Mouse (Mus musculus) embryonic fibroblast, embryonic 13.5 days (primary cell): Measurements from ENCODE around the gene Nrip2. TPM values are rescaled to one million over a fixed set of nuclear protein-coding genes. Genes with fewer than 3 reads are reported as not detected.
A peak's percentile ranks its signal among the peaks of the same experiment; 100 is the strongest.

Experiments used
- H3K27ac ChIP-seq: 2 replicates; pipeline ENCODE4 v1.5.1; 2012; ENCODE audit warnings: low read length, control low read depth, inconsistent platforms; ENCODE audit not compliant: insufficient read depth
- H3K4me1 ChIP-seq: 2 replicates; pipeline ENCODE4 v1.6.1; 2011; ENCODE audit warnings: low read length; ENCODE audit not compliant: control insufficient read depth, insufficient read depth
- H3K4me3 ChIP-seq: 2 replicates; pipeline ENCODE4 v1.5.1; 2011; ENCODE audit warnings: mild to moderate bottlenecking, control low read depth, low read length; ENCODE audit not compliant: insufficient read depth
- CTCF ChIP-seq: IDR thresholded peaks from 2 replicates; pipeline ENCODE4 v1.5.1; 2011; ENCODE audit warnings: mild to moderate bottlenecking, control low read depth, low read length, moderate library complexity, borderline replicate concordance; ENCODE audit not compliant: insufficient read depth
- POLR2A ChIP-seq: IDR thresholded peaks from 2 replicates; pipeline ENCODE4 v1.6.1; 2011; ENCODE audit warnings: low read depth, mild to moderate bottlenecking, control low read depth, low read length, moderate library complexity
- polyA plus RNA-seq: library from polyadenylated mRNA; stranded (reverse); fragments of >200 nt; gene quantifications from 2 replicates; pipeline ENCODE4 v1.2.4, GENCODE M21; 2011; ENCODE audit warnings: low read depth; ENCODE audit not compliant: missing spikeins, insufficient read length

The Nrip2 gene
- 3.5 and 9.1 TPM in 2 replicates for polyA plus RNA-seq

DNA sequence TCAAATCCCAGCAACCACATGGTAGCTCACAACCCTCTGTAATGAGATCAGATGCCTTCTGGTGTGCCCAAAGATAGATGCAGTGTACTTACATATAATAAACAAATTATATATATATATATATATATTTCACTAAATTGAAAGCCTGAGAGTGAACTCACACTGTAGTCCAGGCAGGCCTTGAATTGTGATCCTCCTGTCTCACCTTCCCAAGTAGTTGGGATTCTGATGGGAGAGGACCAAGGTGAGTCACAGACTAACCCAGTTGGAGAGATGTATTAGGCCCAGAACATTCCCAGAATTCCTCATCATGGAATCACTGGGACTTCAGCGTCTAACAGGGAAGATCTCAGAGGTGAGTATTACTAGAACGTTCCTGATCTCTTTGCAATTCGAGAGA is at the start of gene Nrip2:
Nrip2 (plus strand) TSS at position 301 of the 400 bp plus-strand sequence.
- H3K27ac ChIP-seq, result no peak within 1 kb of the TSS
- TF ChIP-seq CTCF (no peak), POLR2A (no peak)
- H3K4me1 ChIP-seq, result peaks cover 3% of the 10 kb centered on the region; the same call in 1 of the 2 replicates
- H3K4me3 ChIP-seq, result no peak within 1 kb of the TSS

DNA sequence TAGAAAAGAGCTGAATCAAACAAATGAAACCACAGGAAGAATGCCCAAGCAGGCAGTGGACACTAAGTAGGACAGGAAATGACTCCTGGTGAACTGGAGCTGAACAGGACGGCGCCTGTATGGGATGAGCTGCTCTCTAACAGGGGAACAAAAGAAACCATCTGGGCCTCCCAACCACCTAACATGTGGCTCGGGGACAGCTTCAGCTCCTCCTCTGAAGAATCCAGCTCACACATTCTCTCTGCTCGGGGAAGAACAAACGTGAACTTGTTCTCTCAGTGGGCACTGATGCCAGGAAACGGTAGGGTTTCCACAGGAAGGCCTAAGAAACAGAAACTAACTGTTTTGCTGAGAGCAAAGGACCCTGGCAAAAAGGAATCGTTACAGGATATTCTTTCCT is 49.4 kb upstream of the Nrip2 start:
- Histone ChIP-seq H3K4me1 (peaks cover 3% of the 10 kb centered on the region), H3K4me3 (no peak overlapping the region), H3K27ac (0 out of 2 replicates have a peak overlapping the region, but pooled peaks have one; percentile 35)
- TF ChIP-seq POLR2A (no peak), CTCF (no peak)

DNA sequence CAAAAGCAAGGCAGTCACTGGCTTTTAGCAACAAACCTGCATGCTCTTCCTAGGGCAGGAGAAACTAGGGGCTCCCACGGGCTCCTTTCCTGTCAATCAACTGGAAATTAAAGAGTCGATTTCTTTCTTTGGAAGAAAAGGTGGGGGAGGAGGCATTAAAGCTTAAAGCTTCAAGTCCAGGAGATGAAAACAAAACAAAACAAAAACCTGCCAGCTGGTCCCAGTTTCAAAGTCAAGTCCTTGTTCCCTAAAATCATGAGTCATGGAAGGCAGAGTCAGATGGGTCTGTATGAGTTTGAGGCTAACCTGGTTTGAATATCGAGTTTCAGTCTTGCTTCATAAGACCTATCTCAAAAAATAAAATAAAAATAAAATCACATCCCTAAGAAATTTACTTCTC is 45.0 kb upstream of the Nrip2 start:
- H3K27ac ChIP-seq, result peak overlapping the region; percentile 20
- no peak overlapping the region for H3K4me3 ChIP-seq
- TF ChIP-seq POLR2A (no peak), CTCF (no peak)
- peaks cover 7% of the 10 kb centered on the region; the same call in 1 of the 2 replicates for H3K4me1 ChIP-seq

DNA sequence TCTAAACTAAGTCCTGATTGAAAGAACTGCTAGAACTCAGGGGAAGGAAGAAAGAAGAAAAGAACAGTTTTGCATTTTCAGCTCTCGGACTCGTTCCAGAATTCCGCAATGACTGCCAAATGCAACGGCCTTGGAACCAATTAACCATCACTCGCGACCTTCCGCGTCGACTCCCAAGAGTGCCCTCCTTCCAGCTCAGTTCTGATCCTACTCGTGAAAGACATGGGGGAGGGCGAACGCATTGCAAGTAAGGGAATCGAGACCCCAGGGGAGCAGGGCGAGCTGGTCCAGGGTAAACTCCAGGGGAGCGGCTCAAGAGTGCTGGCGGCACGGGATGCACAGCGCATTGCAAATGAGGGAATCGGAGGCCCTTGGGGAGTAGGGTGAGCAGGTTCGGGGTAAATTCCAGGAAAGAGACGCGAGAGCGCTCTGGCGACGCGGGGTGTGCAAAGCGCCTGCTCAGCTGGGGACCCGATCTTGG is 43.9 kb upstream of the Nrip2 start:
- peaks cover 4% of the 10 kb centered on the region; the same call in 1 of the 2 replicates for H3K4me1 ChIP-seq
- TF ChIP-seq CTCF (no peak), POLR2A (no peak; the same call in 1 of the 2 replicates)
- H3K4me3 ChIP-seq, result peak overlapping the region; percentile 90
- H3K27ac ChIP-seq, result peak overlapping the region; percentile 65

GRCm38 (mm10) chr6:128355726-128356416 is 43.2 kb upstream of the Nrip2 start, which contains the start of gene Tulp3:
Gene Tulp3, minus strand, starts transcription at chr6:128355851.
- Histone ChIP-seq H3K4me3 (peak within 1 kb of the TSS; percentile 90), H3K4me1 (peaks cover 4% of the 10 kb centered on the region; the same call in 1 of the 2 replicates), H3K27ac (peak within 1 kb of the TSS; percentile 65)
- TF ChIP-seq CTCF (no peak), POLR2A (peak; percentile 77)

DNA sequence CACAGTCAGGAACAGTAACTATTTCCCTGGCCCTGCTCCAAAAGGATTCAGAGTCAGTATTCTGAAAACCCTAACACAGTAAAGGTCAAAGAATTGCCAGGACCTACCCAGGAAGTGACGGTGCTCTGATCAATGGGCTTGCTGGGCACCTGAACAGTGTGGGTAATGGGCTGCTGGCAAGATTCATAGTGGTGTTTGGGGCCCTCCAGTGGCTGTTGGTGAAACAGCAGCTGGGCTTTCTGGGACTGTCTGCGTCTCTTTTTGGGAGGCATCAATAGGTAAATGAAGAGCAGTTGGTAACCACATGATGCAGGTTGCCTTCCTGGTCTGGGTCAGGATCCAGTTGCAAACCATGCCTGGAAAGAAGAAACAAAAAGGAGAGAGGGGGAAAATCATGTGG is 40.1 kb upstream of the Nrip2 start:
- Histone ChIP-seq H3K4me1 (peaks cover 9% of the 10 kb centered on the region; the same call in 1 of the 2 replicates), H3K4me3 (no peak overlapping the region), H3K27ac (no peak overlapping the region)
- TF ChIP-seq CTCF, result peak; percentile 42; the same call in 1 of the 2 replicates
- TF ChIP-seq POLR2A, result no peak

DNA sequence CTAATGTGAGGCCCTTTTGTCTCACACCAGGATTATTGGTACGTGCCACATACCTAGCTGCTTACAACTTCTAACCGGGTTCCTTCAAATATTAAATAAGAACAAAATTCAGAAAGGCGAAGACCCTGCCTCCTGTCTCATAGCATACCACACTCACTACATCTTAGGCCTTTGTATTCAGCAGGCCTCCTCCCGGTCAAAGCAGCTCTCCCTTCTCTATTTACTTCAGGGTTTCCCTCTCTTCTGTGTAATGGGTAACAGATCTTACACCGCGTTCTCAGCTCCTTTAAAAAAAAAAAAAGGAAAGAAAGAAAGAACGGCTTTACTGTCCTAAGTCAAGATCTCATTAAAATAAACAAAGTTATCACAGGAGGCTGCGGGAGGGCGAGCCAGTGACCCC is 37.2 kb upstream of the Nrip2 start:
- H3K4me1 ChIP-seq, result peaks cover 12% of the 10 kb centered on the region; the same call in 1 of the 2 replicates
- no peak for TF ChIP-seq POLR2A
- no peak for TF ChIP-seq CTCF
- H3K4me3 ChIP-seq, result peak overlapping the region; percentile 98
- H3K27ac ChIP-seq, result peak overlapping the region; percentile 94

DNA sequence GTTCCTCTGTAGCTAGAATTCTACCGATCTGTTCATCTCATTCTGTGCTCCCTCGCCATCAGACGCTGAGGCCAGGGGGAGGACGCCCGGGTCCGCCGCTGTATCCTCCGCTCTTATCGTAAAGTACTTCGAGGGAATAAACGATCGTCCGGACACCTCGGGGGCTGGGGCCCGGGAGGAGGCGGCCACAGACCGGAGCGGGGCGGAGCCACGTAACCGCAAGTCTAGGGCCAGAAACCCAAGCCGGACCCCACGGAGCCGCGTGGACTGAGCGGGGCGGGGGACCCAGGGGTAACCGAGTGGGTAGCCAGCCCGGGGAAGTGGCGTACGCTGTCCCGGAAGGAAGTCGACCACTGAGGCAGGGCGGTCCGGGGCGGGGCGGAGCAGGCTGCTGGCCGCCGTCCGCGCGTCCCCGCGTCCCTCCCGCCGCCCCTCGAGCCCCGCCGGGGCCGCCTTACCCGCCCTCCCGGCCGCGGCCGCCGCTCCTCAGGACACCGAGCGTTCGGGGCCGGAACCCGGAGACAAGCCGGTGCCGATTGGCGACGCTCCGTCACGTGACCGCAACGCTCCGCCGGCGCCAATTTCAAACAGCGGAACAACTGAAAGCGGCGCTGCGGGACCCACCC is 36.6 kb upstream of the Nrip2 start, which contains the start of the genes Rhno1 and Foxm1:
Rhno1 (minus strand) TSS at position 531 of the 626 bp plus-strand sequence.
Foxm1 (plus strand) TSS at position 587 of the 626 bp plus-strand sequence.
- Histone ChIP-seq H3K27ac (peak within 1 kb of the TSS; percentile 94), H3K4me3 (peak within 1 kb of the TSS; percentile 98), H3K4me1 (peaks cover 12% of the 10 kb centered on the region; the same call in 1 of the 2 replicates)
- TF ChIP-seq CTCF, result no peak
- TF ChIP-seq POLR2A, result peak; percentile 58; the same call in 1 of the 2 replicates

DNA sequence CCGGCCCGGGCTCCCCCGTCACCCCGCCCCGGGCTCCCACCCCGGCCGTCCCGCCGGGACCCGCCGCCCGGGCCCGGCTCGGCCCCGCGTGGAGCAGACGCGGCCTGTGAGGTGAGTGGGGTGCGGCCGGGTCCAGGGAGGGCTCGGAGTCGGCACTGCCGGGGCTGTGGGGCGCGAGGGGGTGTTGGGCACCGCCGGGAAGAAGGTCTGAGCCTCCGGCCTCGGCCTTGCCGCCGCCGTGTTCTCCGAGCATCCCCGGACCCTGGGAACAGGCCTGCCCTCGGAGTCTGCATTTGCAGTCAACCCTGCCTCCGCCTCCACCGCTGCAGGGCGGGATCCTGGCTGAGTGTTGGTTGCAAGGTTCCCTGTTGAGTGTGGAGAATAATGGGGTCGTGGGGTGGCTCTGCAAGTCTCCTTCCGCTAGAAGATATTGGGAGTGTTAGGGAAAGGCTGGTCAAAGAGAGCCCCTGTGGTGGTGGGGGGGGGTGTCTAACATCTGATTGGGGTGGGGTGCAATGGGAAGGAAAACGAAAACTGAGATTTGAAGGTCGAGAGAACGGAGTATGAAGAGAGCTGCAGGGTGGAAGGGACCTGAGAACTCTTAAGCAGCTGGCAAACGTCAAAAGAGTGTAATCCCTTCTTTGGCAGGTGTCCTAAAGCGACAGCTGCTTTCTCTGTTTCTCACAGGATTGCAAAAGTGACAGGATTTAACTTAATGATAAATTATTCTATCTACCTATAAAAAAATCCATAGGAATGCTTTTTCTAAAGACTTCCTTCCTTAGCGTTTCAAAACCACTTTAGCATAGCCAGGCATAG is 35.9 kb upstream of the Nrip2 start:
- peak overlapping the region; percentile 98 for H3K4me3 ChIP-seq
- peak overlapping the region; percentile 65 for H3K27ac ChIP-seq
- TF ChIP-seq CTCF (no peak), POLR2A (no peak)
- H3K4me1 ChIP-seq, result peaks cover 12% of the 10 kb centered on the region; the same call in 1 of the 2 replicates
